Mouse (Mus musculus) mesoderm, embryonic 11.5 days (tissue): ENCODE measurements around the gene Gm10638.
A peak's percentile ranks its signal among the peaks of the same experiment; 100 is the strongest.

Source experiments
- DNase-seq: peaks from one replicate; pipeline ENCODE4 v3.0.0-alpha.2; 2012; ENCODE audit warnings: low read depth, low spot score

Gene Gm10638

GRCm38 (mm10) chr8:86735446-86736111 lies 9.9 kb upstream of the Gm10638 start:
- no peak for DNase-seq

GRCm38 (mm10) chr8:86740899-86741298 lies 4.6 kb upstream of the Gm10638 start:
- no peak for DNase-seq

- DNase-seq = no peak
Observed at GRCm38 (mm10) chr8:86741627-86742026, 3.9 kb upstream of the Gm10638 start.

- no peak for DNase-seq
Observed at GRCm38 (mm10) chr8:86742605-86743345, 2.7 kb upstream of the Gm10638 start.

GRCm38 (mm10) chr8:86744313-86745220 lies 932 bp upstream of the Gm10638 start:
- peak; percentile 6 for DNase-seq

- DNase-seq = peak; percentile 90
Observed at GRCm38 (mm10) chr8:86745935-86746441, 489 bp downstream of the Gm10638 start.

GRCm38 (mm10) chr8:86746511-86746910 lies 1.0 kb downstream of the Gm10638 start:
- DNase-seq = peak; percentile 4

GRCm38 (mm10) chr8:86749842-86750241 lies 4.3 kb downstream of the Gm10638 start:
- peak; percentile 8 for DNase-seq

- peak; percentile 24 for DNase-seq
Observed at GRCm38 (mm10) chr8:86756948-86757733, 11.6 kb downstream of the Gm10638 start.

GRCm38 (mm10) chr8:86758651-86759050 lies 13.2 kb downstream of the Gm10638 start:
- DNase-seq = no peak

- no peak for DNase-seq
Observed at GRCm38 (mm10) chr8:86759090-86759491, 13.6 kb downstream of the Gm10638 start.

- DNase-seq = no peak
Observed at GRCm38 (mm10) chr8:86760746-86761145, 15.2 kb downstream of the Gm10638 start.

GRCm38 (mm10) chr8:86762806-86763205 lies 17.3 kb downstream of the Gm10638 start:
- no peak for DNase-seq

- no peak for DNase-seq
Observed at GRCm38 (mm10) chr8:86765155-86765554, 19.7 kb downstream of the Gm10638 start.

- no peak for DNase-seq
Observed at GRCm38 (mm10) chr8:86765669-86766068, 20.2 kb downstream of the Gm10638 start.

GRCm38 (mm10) chr8:86766548-86767211 lies 21.2 kb downstream of the Gm10638 start:
- no peak for DNase-seq

- DNase-seq = no peak
Observed at GRCm38 (mm10) chr8:86768499-86768898, 23.0 kb downstream of the Gm10638 start.

- no peak for DNase-seq
Observed at GRCm38 (mm10) chr8:86769945-86770715, 24.6 kb downstream of the Gm10638 start.

GRCm38 (mm10) chr8:86779207-86779606 lies 33.7 kb downstream of the Gm10638 start:
- no peak for DNase-seq

- no peak for DNase-seq
Observed at GRCm38 (mm10) chr8:86781094-86781493, 35.6 kb downstream of the Gm10638 start.
